Mouse (Mus musculus) gastrocnemius, adult 18-20 months (tissue): ENCODE data around the gene Rtn2. TPM values are rescaled to one million over a fixed set of nuclear protein-coding genes. Genes with fewer than 3 reads are reported as not detected.
A peak's percentile ranks its signal among the peaks of the same experiment; 100 is the strongest.

Source experiments
- DNase-seq: peaks from one replicate; pipeline ENCODE4 v3.0.0; 2021; ENCODE audit warnings: low spot score
- total RNA-seq, 2 experiments: library from RNA; stranded (reverse); gene quantifications; 2 replicates each; pipeline ENCODE4 v1.2.3; 2021

The Rtn2 gene
- total RNA-seq, 2 experiments from 2014 or later = 1,025 to 1,102 TPM

DNA sequence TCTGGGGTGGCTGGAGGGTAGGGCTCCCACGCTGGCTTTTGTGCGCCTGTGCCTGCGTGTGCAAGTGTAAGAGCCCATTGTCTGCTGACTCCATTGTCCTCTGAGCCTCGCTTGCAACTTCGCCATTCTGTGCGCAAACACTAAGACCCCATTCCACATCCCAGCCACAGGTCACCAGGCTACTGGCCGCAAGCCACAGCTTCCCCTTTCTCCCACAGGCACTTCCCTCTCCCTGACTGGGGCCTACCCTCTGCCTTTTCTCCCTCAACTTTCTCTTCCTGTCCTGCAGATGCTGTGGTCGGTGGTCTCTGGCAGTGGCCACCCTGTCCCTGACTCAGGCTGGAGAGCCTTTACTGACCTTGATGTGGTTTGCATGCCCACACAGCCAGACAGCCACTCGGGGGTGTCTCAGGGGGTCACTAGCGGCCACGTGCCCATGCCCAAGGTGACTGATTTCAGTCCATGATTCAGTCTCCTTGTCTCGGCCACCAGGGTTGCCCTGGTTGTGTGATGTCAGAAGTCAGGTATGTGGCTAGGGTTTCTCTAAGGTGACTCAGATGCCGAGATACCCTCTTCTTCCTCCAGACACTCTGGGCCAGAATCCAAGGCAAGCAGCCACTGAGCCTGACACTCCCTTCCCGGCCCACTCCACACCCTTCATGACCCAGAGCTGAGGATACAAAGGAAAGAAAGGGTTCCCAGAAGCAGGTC lies 34.2 kb downstream of the Rtn2 start:
- no peak for DNase-seq

DNA sequence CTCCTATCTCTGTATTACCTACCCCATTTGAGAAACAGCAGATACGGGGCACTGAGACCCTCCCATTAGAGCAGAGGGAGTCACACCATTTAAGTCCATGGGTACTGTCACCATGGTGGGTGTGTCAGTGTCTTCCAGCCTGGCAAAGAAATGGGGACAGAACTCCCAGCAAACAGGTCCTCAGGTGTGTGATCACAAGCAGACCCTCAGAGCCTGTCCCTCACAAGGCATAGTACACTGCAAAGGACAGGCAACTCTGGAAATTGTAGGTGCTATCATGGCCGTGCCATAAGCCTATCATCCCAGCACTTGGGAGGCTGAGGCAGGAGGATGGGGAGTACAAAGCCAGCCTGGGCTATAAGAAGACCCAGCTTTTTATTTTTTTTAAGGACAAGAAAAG lies 35.8 kb downstream of the Rtn2 start:
- DNase-seq = no peak

DNA sequence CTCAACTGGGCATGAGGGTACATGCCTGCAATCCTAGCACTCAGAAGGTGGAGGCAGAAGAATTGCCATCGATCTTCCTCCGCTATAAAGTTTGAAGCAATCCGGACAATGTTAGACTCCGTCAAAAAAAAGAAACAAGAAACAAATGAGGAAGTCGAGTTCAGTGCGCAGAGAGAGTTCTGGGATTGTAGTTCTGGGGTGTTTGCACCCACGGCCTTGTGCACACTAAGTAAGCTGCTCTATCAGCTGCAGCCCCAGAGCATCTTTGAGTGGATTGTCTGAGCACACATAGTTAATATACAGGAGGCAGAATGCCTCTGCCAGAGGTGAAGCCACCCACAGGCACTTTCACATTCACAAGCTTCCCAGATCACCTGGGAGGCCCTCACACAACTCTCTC lies 36.3 kb downstream of the Rtn2 start:
- DNase-seq = no peak

DNA sequence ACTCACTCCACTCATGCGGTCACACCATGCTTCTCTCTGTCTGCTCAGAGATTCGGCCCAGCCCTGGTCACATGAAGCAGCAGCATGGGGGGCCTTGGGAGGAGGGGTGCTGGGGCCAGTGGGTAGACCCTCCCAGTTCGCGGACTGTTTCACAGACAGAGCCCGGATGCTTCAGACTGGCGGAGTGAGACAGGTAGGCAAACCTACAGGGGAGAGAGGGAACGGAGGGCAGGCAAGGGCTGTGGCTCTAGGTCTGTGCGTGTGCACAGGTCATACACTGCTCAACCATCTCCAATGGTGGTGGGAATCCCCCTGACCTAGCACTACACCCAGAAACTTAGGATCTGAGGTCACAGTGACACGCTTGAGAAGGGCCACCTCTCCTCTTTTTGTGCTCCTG lies 37.0 kb downstream of the Rtn2 start:
- DNase-seq = no peak

DNA sequence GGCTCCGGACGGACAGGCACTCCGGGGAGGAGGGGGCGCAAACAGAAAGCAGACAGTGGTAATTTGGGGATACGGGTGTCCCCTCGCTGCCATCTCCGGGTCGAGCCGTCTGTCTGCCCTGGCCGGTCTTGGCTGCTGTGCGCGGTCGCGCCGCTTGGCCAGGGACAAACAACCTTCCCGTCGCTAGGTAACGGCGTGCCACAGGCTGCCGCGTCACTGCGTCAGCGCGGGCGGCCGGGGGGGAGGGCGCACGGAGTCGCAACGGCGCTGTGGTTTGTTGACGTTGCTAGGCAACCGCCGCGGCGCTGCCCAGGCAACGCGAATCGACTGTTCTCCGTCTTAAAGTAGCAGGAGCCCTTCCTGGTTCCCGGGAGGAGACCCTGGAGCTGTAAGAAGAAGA lies 37.5 kb downstream of the Rtn2 start:
- peak; percentile 96 for DNase-seq

DNA sequence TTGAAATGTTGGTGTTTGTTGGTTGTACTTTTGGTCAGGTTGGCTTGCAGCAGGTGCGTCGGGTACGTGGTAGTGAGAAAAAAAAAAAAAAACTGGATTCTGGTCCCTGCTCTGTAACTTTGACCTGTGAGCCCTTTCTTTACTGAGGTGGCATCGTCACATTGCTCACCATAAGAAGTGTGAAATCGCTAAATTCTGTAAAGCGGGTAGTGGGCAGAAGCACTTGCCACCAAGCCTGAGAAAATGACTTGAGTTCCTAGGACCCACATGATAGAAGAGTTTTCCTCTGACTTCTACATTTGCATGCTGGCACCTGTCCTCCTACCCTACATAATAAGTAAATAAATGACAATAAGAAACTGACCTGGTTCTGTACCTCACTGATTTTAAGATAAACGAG lies 38.2 kb downstream of the Rtn2 start:
- no peak for DNase-seq

DNA sequence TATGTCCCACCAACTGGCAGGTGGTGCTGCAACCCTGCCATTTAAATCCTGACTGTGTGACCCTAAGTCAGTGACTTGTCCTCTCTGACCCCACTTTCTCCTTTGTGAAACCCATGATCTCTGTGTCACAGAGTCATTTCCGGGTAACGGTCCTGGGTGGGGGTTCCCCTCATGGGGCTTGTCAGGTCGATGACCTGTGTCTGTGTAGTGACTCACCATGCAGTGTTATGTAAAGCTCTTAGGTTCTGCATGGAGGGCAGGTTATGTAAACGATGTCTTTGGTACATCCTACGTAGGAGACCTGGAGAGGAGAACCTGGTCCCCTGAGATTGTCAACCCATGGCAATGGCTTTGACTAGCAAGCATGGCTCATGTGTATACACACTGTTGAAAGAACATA lies 39.0 kb downstream of the Rtn2 start:
- no peak for DNase-seq

DNA sequence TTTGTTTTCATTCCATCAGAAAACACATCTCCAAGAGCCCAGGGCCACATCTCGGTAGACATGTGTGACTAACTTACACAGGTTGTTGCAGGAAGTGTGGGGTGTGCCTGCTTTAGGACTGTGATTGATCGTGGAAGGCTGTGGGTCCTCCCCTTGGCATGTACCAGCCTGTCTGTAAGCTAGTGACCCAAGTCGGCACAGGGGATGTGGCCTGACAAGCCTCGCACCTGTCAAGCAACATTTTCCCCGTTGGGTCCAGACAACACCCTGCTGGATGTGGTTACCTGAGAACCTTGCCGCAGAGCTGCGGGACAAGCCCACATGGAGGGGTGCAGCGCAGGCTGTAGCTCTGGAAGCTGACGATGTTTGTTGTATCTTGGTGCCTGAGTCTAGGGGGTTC lies 40.1 kb downstream of the Rtn2 start:
- DNase-seq = no peak

DNA sequence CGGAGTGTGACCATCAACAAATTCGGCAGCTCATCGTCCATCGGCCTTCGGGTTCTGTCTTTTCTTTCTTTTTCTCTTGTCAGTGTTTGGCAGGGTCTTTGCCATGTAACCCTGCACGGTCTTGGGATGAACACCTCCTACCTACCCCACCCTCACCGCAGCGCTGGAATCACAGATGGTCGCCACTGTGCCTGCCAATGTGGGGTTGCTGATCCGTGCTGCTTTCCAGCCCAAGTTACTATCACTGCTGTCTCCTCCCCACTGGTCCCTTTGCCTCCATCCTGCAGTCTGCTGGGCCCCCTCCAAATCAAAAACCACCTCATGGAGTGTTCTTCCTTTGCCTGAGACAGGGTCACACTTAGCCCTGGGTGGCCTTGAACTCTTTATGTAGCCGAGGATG lies 41.8 kb downstream of the Rtn2 start:
- DNase-seq = no peak

DNA sequence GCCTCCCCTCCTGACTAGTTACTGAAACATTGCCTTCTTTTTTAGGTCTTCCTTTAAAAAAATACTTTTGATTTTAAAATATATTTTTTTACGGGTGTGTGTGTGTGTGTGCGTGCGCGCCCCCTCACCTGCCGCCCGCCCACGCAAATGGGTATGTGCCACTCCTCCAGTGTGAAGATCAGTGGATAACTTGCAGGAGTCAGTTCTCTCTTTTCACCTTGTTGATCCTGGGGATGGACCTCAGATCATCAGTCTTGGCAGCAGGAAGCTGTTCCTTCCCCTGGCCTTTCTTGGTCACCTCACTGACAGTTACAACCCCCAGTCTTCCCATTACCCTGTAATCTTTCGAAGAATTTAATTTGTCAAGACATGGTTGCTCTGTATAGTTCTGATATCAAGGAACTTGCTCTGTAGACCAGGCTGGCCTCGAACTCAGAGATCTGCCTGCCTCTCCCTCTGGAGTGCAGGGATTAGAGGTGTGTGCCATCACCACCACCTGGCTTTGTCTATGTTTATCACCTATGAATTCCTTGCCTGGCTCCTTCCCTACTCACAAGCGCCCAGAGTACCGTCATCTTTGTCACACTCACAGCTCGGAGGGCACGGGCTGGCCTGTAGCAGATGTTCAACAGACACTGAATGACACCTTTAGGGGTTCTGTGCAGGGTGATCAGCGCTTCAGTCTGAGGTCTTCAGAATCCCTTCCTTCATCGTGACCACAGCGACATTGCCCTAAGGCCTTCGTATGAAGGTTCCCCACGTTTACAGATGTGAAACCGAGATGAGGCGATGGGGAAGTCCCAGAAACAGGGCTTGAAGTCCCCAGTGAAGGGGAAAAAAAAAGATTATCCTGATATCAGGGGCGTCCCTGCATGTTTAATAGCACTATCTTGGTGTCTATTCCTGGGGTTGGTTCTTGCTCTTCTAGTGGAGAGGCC lies 43.1 kb downstream of the Rtn2 start:
- DNase-seq = no peak

DNA sequence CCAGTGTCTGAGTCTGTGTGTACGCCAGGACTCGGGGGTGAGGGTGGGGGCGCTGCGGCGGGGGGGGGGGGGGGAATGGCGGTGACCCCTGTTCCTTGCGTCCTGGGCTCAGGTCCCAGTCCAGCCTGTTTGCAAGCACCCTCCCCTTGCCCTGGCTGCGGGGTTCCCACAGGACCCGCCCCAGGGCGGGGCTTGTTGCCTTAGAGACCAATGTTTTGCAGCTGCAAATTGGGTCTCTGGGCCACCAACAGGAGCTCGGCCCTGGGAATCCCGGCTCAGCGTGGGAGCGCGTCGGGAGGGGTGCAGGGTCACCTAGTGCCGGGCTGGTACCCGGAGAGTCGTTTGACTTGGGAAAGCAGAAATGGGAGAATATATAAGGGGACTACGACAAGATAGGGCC lies 43.9 kb downstream of the Rtn2 start:
- DNase-seq = peak; percentile 91

DNA sequence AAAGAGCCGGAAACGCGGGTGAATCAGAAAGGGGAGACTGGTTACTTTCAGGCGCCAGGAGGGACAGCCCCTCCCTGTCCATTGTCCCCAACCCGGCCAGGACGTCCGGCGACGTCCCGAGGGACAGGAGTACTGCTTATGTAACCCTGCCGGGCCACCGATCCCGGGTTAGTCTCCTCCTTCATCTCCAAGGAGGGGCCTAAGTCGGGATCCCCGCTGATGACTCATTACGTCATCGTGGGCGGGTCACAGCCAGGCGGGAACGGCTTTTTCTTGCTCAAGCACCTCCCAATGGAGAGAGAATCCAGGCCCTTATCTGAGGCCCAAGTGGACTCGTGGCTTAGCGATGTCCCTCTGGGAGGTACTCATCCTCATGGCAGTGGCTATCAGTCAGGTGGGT lies 44.7 kb downstream of the Rtn2 start:
- DNase-seq = peak; percentile 94

DNA sequence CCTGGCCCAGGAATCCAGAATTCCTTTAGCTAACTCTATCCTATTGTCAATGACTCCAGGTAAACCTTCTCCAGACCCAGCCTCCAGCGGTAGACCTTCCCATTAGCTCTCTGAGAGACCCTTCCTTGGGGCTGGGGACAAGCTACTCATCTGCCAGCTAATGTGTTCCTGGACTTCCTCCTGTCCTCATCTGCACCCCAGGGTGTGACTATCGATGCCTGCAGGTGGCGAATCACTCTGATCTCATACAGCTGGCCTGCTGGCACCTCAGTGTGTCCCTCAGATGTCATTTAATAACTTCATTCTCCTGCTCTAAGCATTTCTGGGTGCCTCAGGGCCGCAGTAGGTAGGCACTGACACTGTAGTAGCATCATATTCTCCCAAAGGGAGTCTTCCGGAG lies 45.4 kb downstream of the Rtn2 start:
- DNase-seq = no peak

DNA sequence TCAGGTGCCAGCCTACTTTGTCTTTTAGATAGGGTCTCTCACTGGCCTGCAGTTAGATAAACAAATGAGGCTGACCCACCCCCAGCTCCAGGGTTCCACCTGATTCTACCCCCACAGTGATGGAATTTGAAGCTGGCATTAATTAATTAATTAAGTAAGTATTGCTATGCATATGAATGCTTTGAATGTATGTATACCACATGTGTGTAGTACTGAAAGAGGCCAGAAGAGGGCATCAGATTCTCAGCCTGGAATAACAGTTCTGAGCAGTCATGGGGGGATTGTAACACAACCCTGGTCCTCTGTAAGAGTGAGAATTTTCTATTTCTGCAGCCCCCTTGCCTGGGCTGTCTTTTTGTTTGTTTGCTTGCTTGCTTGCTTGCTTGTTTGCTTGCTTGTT lies 46.0 kb downstream of the Rtn2 start:
- no peak for DNase-seq

DNA sequence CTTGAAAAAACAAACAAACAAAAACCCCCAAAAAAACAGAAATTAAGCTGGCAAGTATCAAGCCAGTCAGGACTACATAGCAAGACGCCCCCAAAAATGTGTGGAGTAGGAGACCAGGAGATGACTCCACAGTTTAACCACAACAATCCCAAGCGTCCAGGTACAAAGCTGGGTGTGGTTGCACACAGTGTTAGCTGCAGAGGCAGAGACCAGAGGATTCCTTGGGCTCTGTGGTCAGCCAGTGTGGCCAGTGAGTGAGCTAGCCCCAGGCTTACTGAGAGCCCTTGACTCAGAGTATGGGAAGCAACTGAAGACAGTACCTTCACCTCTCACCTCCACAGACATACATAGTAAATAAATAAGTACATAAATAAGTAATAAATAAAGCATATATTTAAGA lies 49.5 kb downstream of the Rtn2 start:
- no peak for DNase-seq

DNA sequence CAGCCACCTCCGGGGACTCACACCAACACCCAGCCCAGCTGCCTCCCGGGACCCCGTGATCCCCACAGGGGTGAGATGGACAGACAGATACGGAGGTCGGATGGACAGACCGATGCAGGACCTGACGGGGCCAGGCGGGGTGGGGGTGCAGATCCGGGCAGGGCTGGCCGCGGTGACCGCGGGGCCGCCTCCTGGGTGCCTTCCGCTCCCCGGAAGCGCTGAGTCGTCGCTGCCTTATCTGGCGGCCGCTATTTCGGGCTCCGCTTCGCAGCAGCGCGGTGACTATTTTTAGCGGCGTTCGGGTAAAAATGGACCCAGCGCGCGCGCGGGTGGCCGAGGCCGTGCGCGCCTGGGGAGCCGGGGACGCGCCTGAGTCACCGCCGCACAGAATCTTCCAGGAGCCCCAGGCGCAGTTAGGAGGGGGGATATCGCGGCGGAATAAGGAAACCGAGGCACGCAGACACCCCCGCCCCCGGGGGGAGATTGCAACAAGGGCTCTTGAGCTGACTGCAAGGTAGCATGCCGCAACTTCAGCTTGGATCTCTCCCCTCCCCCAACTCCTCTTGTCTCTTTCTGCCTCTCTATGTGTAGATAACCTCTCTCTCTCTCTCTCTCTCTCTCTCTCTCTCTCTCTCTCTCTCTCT lies 50.4 kb downstream of the Rtn2 start:
- DNase-seq = peak; percentile 84

DNA sequence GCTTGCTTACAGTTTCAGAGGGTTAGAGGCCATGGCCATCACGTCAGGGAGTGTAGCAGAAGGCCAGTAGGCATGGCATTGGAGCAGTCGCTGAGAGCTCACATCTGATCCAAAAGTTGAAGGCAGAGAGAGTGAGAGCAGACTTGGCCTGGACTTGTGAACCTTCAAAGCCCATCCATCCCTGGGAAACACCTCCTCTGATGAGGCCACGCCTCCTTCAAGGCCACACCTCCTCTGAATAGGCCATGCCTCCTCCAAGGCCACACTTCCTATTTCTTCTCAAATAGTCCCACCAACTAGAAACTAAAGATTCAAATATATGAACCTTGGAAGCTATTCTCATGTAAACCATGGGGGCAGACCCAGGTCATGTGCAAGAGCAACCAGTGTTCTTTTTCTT lies 53.2 kb downstream of the Rtn2 start:
- no peak for DNase-seq

DNA sequence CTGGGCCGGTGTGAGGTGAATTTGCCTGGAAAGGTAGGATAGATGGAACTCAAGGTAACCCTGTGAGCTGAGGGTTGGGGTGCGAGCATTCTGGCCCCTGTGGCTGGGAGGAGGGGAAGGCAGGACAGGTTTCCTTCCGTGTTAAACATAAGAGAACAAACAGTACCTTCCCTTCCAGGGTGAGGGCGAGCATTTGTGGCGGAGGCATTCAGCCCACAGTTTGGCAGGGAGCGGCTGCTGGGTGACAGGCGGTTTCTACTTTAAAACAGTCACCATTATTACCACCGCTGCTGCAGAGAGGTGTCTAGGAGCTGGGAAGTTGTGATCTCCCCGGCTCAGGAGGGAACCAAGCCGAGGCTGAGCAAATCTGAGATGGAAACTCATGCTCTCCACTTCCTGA lies 54.7 kb downstream of the Rtn2 start:
- DNase-seq = no peak

DNA sequence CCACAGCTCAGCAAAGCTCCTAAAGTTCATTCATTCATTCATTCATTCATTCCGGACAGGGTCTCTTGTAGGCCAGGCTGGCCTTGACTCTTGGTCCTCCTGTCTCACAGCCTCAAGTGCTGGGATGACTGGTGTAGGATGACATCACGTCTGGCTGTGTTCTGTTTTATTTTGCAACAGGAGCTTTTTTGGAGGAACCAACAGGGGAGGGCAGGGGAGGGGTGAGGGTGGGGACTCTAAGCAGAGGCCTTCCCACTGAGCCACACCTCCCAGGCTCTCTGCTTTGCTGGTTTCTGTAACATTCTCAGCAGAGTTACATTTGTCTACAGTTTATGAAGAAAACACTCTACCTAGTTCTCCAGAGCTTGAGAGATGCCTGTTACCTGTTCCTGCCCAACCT lies 55.6 kb downstream of the Rtn2 start:
- DNase-seq = no peak

DNA sequence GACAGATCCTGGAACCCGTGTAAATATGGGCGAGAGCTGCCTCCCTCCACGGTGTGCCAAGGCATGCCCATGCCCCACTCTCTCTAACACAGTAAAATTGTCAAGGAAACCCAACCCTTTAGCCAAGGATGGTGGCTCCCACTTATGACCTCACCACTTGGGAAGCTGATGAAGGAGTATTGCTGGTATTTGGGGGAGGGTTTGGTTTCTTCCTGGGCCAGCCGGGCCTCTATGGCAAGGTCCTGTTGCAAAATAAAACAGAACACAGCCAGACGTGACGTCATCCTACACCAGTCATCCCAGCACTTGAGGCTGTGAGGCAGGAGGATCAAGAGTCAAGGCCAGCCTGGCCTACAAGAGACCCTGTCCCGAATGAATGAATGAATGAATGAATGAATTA lies 56.2 kb downstream of the Rtn2 start:
- DNase-seq = no peak

DNA sequence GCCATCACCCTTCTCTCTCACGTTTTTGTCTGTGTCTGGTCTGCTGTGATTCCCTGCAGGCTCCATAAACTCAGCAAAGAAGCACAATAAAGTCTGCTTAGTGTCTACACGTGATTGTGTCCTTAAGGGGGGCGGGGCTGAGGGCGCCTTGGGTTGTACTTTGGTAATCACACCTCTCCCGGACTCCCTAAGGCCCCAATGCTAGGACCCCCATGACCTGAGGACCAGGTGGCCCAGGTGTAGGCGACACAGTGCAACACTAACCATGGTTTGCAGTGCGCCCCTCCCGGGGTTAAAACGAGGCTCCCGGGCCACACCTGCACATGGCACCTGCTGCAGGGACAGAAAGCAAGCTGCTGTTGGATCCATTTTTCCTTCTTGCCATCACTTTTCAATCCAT lies 58.8 kb downstream of the Rtn2 start:
- DNase-seq = no peak

DNA sequence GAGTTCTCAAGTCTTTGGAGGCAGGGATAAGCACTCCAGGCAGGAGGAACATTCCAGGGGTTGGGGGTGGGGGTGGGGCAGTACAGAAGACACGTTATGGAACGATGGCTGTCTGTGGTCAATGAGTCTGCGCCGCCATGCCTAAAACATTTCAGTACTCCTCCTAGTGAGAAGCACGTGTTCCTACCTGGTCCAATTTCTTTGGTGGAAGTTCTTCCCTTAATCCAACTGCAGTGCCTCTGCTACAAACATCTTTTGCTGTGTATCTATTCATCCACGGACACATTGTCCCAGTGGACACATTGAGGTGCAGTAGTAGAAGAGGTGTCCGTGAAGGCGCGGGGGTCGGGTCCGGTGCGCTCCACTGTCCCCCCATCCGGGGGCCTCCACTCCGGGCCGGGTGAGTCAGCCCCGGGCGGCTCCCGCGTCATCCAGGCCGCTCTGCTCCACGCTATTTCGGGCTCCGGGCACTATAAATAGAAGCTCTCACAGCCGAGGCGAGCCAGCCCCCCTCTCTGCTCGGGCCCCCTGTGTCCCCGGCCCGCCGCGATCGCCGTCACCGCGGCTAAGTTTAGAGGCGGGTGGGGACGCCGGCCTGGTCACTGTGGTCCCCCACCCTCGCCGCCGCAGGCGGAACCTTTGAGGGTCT lies 59.5 kb downstream of the Rtn2 start:
- DNase-seq = peak; percentile 82
